Mouse (Mus musculus) cerebellum, adult 2 months (tissue): ENCODE results near the gene Elovl7. TPM values are rescaled to one million over a fixed set of nuclear protein-coding genes. Genes with fewer than 3 reads are reported as not detected.
A peak's percentile ranks its signal among the peaks of the same experiment; 100 is the strongest.

Experiments used
- DNase-seq, 2 experiments: peaks; one replicate each; pipeline ENCODE4 v3.0.0; 2021
- H3K27ac ChIP-seq: fragments of 200-500 bp; 2 replicates; pipeline ENCODE4 v1.5.1; 2012; ENCODE audit warnings: low read length, control low read depth, inconsistent platforms; ENCODE audit not compliant: insufficient read depth
- H3K27me3 ChIP-seq: fragments of 200-500 bp; 2 replicates; pipeline ENCODE4 v1.6.1; 2012; ENCODE audit warnings: inconsistent platforms, mild to moderate bottlenecking, low read length, moderate library complexity; ENCODE audit not compliant: control insufficient read depth, insufficient read depth
- H3K4me1 ChIP-seq: fragments of 200-500 bp; 2 replicates; pipeline ENCODE4 v1.6.1; 2011; ENCODE audit warnings: low read length; ENCODE audit not compliant: control insufficient read depth, insufficient read depth
- H3K4me3 ChIP-seq: fragments of 200-500 bp; replicated peaks from 2 replicates; pipeline ENCODE3; 2011; ENCODE audit warnings: mild to moderate bottlenecking, low read depth, low read length, control low read depth; ENCODE audit not compliant: insufficient read depth
- CTCF ChIP-seq: fragments of 200-500 bp; IDR thresholded peaks from 2 replicates; pipeline ENCODE4 v1.5.1; 2011; ENCODE audit warnings: low read depth, mild to moderate bottlenecking, control low read depth, low read length, moderate library complexity, borderline replicate concordance; ENCODE audit not compliant: insufficient read depth
- POLR2A ChIP-seq: fragments of 200-500 bp; IDR thresholded peaks from 2 replicates; pipeline ENCODE4 v1.6.1; 2011; ENCODE audit warnings: low read length, control low read depth, borderline replicate concordance; ENCODE audit not compliant: insufficient read depth
- WGBS: fragments of 180-500 bp; shearing (Covaris S2); methylation state at CpG from one replicate; pipeline ENCODE4 v1.1.7; 2018; 5-methylcytosine and 5-hydroxymethylcytosine counted together
- polyA plus RNA-seq: library from polyadenylated mRNA; depleted of rRNA; stranded (reverse); fragments of >200 nt; gene quantifications from 2 replicates; pipeline ENCODE4 v1.2.3, GENCODE M21; 2012

Gene Elovl7
- polyA plus RNA-seq, 1 experiment, result 17.0 TPM

- H3K4me3 ChIP-seq, result peak within 1 kb of the TSS; percentile 85
- 1% methylated on average over 48 of the region's 48 CpGs for WGBS
- H3K4me1 ChIP-seq, result peaks cover 3% of the 10 kb centered on the region; the same call in 1 of the 2 replicates
- TF ChIP-seq CTCF, result no peak
- TF ChIP-seq POLR2A, result no peak
- DNase-seq, result peak; percentile 92
- H3K27ac ChIP-seq, result 0 out of 2 replicates have a peak within 1 kb of the TSS, but pooled peaks have one; percentile 2
- no peaks in the 10 kb centered on the region for H3K27me3 ChIP-seq
These were observed 101.7 kb downstream of the Elovl7 start, which contains the start of gene Depdc1b for GRCm38 (mm10) chr13:108315702-108316486. TSS of gene Depdc1b (plus strand) at chr13:108316332.

- H3K27me3 ChIP-seq, result no peaks in the 10 kb centered on the region
- TF ChIP-seq CTCF (no peak), POLR2A (no peak)
- DNase-seq, result peak in 1 of 2 experiments; percentile 6
- H3K4me1 ChIP-seq, result peaks cover 3% of the 10 kb centered on the region; the same call in 1 of the 2 replicates
- H3K27ac ChIP-seq, result no peak overlapping the region
- under 1% methylated on average over 32 of the region's 32 CpGs for WGBS
- H3K4me3 ChIP-seq, result peak overlapping the region; percentile 85
These were observed 102.3 kb downstream of the Elovl7 start for GRCm38 (mm10) chr13:108316487-108316903.

- no peaks in the 10 kb centered on the region for H3K27me3 ChIP-seq
- peaks cover 3% of the 10 kb centered on the region; the same call in 1 of the 2 replicates for H3K4me1 ChIP-seq
- H3K27ac ChIP-seq, result no peak overlapping the region
- no peak for DNase-seq
- TF ChIP-seq POLR2A (no peak), CTCF (no peak)
- 74% methylated on average over 2 of the region's 2 CpGs for WGBS
- no peak overlapping the region for H3K4me3 ChIP-seq
These were observed 103.2 kb downstream of the Elovl7 start for GRCm38 (mm10) chr13:108317414-108317813.

DNA sequence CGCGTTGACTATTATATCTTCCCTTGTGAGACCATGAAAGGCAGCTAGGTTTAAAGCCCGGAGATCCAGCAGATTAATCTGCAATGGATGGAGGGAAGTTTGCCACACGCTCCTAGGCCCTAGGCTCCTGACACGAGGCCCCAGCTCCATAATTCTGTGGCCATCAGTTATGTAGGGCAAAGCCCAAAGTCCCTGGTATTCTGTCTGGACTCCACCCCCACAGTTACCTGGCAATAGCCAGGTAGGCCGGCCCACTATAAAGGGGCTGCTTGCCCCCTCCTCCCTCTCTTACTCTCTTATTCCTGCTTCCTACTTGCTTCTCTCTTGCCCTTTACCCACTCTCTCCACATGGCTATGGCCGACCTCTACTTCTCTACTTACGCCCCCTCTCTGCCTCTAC is 104.8 kb downstream of the Elovl7 start:
- DNase-seq, result no peak
- WGBS, result 97% methylated on average over 8 of the region's 8 CpGs
- Histone ChIP-seq H3K27ac (no peak overlapping the region), H3K27me3 (no peaks in the 10 kb centered on the region), H3K4me3 (no peak overlapping the region), H3K4me1 (peaks cover 3% of the 10 kb centered on the region; the same call in 1 of the 2 replicates)
- TF ChIP-seq CTCF (no peak), POLR2A (no peak)

GRCm38 (mm10) chr13:108320216-108320615 is 106.0 kb downstream of the Elovl7 start:
- WGBS, result 93% methylated on average over 8 of the region's 8 CpGs
- DNase-seq, result no peak
- Histone ChIP-seq H3K27me3 (no peaks in the 10 kb centered on the region), H3K4me1 (peaks cover 3% of the 10 kb centered on the region; the same call in 1 of the 2 replicates), H3K4me3 (no peak overlapping the region), H3K27ac (no peak overlapping the region)
- no peak for TF ChIP-seq POLR2A
- TF ChIP-seq CTCF, result no peak

DNA sequence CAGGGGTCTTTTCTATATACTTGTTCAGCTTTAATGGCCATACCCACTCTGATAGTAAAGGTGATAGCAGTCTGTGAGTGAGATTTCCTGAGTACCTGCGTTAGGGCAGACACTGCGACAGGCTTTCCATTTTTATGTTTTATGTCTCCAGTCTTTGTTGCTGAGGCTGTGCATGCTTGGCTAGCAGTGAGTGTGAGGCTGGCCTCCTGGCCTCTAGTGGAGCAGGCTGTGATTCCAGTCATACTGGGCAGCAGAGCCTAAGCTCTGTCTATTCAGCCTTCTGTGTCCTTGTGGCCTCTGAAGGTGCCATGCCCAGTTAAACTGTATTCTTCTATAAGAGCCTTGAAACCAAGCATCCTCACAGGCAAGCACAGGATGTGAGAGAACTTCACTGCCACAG is 108.3 kb downstream of the Elovl7 start:
- no peaks in the 10 kb centered on the region for H3K27me3 ChIP-seq

GRCm38 (mm10) chr13:108323317-108323716 is 109.1 kb downstream of the Elovl7 start:
- WGBS, result 96% methylated on average over 2 of the region's 2 CpGs
- DNase-seq, result no peak
- H3K4me1 ChIP-seq, result no peaks in the 10 kb centered on the region
- H3K4me3 ChIP-seq, result no peak overlapping the region
- TF ChIP-seq CTCF, result no peak
- TF ChIP-seq POLR2A, result no peak
- H3K27me3 ChIP-seq, result no peaks in the 10 kb centered on the region
- H3K27ac ChIP-seq, result no peak overlapping the region

More for the DNA sequence above, 108.3 kb downstream of the Elovl7 start:
- DNase-seq, result no peak
- Histone ChIP-seq H3K27ac (no peak overlapping the region), H3K4me1 (no peaks in the 10 kb centered on the region), H3K4me3 (no peak overlapping the region)
- TF ChIP-seq CTCF (no peak), POLR2A (no peak)
- 99% methylated on average over 2 of the region's 2 CpGs for WGBS

DNA sequence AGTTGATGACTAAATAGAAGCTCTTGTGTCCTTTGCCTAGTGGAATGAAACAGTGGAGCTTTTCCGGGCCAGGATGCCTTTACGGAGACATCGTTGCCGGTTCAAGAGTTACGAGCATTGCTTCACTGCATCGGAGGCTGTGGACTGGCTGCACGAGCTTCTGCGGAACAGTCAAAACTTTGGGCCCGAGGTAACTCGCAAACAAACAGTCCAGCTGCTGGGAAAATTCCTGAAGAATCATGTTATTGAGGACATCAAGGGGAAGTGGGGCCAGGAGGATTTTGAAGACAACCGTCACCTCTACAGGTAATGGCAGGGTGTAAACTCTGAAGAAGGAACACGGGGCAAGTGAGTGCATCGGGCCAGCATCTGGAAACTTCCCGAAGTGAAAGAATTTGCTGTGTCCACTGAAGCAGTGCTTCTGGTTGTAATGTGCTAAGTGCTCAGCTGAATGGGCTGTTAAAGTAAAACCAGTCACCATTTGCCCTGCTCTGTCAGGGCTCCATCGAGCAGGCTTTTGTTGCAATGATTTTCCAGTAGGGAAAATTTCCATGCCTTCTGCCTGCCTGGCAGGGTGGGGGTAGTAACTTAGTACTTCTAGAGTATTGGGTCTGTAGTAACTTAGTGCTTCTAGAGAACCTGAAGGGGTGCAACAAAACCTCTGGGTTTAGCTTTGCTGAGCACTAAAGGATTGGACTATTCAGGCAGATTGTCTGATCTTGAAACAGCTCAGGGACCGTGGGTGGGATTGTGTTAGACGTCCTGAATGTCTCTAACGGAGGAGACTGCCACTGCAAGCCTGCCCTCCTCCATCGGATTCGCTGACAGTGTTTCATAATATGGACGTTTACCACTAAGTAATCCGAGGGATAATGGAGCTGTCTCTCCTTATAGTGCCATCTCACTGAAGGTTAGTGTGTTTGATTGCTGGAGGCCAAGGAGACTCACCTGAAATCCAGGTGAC is 109.9 kb downstream of the Elovl7 start:
- no peak for DNase-seq
- 93% methylated on average over 22 of the region's 22 CpGs for WGBS

More for the DNA sequence above, 109.9 kb downstream of the Elovl7 start:
- Histone ChIP-seq H3K4me3 (no peak overlapping the region), H3K4me1 (no peaks in the 10 kb centered on the region), H3K27me3 (no peaks in the 10 kb centered on the region), H3K27ac (no peak overlapping the region)
- TF ChIP-seq POLR2A (no peak), CTCF (no peak)
